Mouse (Mus musculus) CH12.LX (cell line): ENCODE results near the gene Gm12216.
"Not testable (repeated sequence)": the region's sequence is repeated elsewhere in the genome, so short reads cannot be mapped to it uniquely, and the experiment has no call there.

Experiments
- CTCF ChIP-seq, 2 experiments: IDR thresholded peaks in 1 of 2; conservative IDR thresholded peaks in 1 of 2; 2 replicates each; pipeline ENCODE4 v1.5.1; 2011 to 2012; ENCODE audit warnings: low read depth in 2 of 2, low read length in 2 of 2, improper control_type of control experiment in 1 of 2, inconsistent platforms in 1 of 2, mild to moderate bottlenecking in 1 of 2, moderate library complexity in 1 of 2
- ELF1 ChIP-seq: IDR thresholded peaks from 2 replicates; pipeline ENCODE4 v1.6.1; 2014; ENCODE audit warnings: low read depth, mild to moderate bottlenecking, inconsistent platforms, low read length, improper control_type of control experiment
- IRF4 ChIP-seq: IDR thresholded peaks from 2 replicates; pipeline ENCODE4 v1.6.1; 2014; ENCODE audit warnings: low read depth, mild to moderate bottlenecking, inconsistent platforms, low read length, improper control_type of control experiment
- POLR2A ChIP-seq: IDR thresholded peaks from 2 replicates; pipeline ENCODE4 v1.6.1; 2011; ENCODE audit warnings: low read depth, mild to moderate bottlenecking, improper control_type of control experiment, low read length
- RAD21 ChIP-seq: IDR thresholded peaks from 2 replicates; pipeline ENCODE4 v1.6.1; 2011; ENCODE audit warnings: low read depth, mild to moderate bottlenecking, low read length, improper control_type of control experiment, moderate library complexity

DNA sequence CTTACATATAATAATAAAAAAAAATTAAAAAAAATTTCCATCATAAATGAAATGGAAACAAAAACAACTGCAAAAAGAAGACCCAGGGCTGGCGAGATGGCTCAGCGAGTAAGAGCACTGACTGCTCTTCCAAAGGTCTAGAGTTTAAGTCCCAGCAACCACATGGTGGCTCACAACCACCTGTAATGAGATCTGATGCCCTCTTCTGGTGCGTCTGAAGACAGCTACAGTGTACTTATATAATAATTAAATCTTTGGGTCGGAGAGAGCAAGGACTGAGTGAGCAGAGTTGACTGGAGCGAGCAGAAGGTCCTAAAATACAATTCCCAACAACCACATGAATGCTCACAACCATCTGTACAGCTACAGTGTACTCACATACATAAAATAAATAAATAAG lies 19.0 kb upstream of the Gm12216 start:
- peak in 1 of 2 experiments; percentile 59; a peak in 2 of 4 replicates for TF ChIP-seq CTCF (conservative IDR thresholded peaks at IDR 0.05 in 1 of 2, IDR thresholded peaks at IDR 0.05 in 1 of 2; ENCODE audit: low read depth in 2 of 2, low read length in 2 of 2)
- TF ChIP-seq RAD21, POLR2A, IRF4, ELF1: not testable (repeated sequence)
